Mouse (Mus musculus): ENCODE data around the gene Smok2a. TPM values are rescaled to one million over a fixed set of nuclear protein-coding genes. Genes with fewer than 3 reads are reported as not detected.
"Not testable (repeated sequence)": the region's sequence is repeated elsewhere in the genome, so short reads cannot be mapped to it uniquely, and the experiment has no call there.

Gene Smok2a
- polyA plus RNA-seq, 1 experiment from 2014 or later = not detected

DNA sequence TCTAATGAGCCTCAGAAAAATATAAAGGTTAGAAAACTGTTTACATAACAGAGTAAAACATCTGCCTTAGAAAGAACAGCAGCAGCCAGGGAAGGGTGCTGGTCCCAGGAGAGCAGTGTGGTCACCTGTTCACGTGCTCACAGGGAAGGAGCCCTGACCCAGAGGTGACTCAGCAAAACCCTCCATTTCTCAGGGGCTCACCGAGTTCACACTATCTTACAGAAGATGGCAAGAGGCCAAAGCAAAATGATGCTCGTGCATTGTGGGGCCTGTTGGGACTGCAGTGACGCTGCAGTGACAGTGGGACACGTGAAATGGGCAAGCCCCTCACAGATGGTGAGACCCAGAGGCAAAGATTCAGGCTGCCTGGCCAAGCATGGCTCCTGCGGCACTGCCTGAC lies 33.4 kb upstream of the Smok2a start:
- H3K9me3 ChIP-seq (ENCODE audit: control insufficient read depth, low read length); ATAC-seq (ENCODE audit: low read depth); H3K4me2 ChIP-seq (ENCODE audit: low read depth, low read length); H3K36me3 ChIP-seq (ENCODE audit: control insufficient read depth, insufficient read depth, low read length); H3K4me1 ChIP-seq (ENCODE audit: control insufficient read depth, insufficient read depth, low read length); H3K27me3 ChIP-seq (ENCODE audit: control insufficient read depth, insufficient read depth, low read length); H3K9ac ChIP-seq (replicated peaks; ENCODE audit: low read depth, low read length); H3K27ac ChIP-seq (ENCODE audit: low read depth, low read length); H3K4me3 ChIP-seq (ENCODE audit: low read depth, low read length): not testable (repeated sequence)
- 71% methylated on average over 6 of the region's 6 CpGs for WGBS

DNA sequence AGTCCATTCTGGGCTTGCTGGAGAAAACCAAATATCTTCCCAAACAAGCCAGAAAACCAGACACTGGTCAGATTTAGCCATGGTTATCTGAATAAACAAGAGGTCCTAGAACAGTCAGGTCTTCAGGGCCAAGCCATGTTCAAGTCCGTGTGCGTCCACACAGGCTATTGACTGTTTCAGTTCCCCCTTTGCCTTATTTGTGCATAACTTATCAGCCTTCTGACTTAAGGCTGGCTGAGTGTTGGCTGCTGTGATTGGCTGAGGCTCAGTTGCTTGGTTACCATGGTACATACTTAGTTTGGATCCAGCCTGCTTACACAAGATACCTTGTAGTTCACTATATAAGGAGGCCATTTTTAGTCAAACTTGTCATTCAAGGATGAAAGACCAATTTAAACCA lies 32.1 kb upstream of the Smok2a start:
- not testable (repeated sequence) for H3K27me3 ChIP-seq (ENCODE audit: control insufficient read depth, insufficient read depth, low read length); H3K9me3 ChIP-seq (ENCODE audit: control insufficient read depth, low read length); H3K4me2 ChIP-seq (ENCODE audit: low read depth, low read length); ATAC-seq (ENCODE audit: low read depth); H3K4me3 ChIP-seq (ENCODE audit: low read depth, low read length); H3K27ac ChIP-seq (ENCODE audit: low read depth, low read length); H3K4me1 ChIP-seq (ENCODE audit: control insufficient read depth, insufficient read depth, low read length); H3K36me3 ChIP-seq (ENCODE audit: control insufficient read depth, insufficient read depth, low read length); H3K9ac ChIP-seq (replicated peaks; ENCODE audit: low read depth, low read length)
- 94% methylated on average over 2 of the region's 2 CpGs for WGBS

DNA sequence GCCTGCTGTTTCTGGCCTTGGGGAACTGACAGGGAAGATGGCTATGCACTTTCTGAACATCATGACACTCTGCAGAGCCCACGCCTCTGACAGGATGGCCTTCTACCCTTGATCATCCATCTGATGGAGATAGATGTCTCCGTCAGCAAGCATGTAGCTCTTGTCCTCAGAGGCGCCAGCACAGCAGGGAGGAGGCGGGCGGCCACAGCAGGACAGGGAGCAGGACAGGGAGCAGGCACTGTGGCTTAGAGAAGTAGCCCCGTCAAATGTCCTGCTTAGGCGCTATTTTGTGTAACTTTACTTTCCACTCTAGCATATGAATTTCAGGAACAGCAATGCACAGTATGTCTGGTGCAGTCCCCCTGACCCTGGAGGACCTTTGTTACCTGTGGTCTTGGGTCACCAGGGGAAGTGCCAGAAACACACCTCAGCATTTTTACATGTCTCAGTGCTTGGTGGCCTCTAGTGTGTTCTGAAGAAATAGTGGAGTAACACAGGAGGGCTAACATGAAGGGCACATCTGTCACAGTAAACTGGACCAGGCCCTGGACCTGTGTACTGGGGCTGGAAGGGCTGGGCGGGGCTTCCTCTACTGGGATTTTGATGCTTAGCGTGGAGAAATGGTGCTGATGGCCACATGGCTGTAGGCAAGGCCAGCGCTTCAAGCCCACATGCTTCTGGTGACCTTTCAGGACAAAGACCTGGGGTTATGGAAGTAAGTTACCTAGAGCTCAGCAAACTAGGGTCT lies 30.0 kb upstream of the Smok2a start:
- H3K4me1 ChIP-seq (ENCODE audit: control insufficient read depth, insufficient read depth, low read length); H3K4me2 ChIP-seq (ENCODE audit: low read depth, low read length); H3K36me3 ChIP-seq (ENCODE audit: control insufficient read depth, insufficient read depth, low read length); H3K9me3 ChIP-seq (ENCODE audit: control insufficient read depth, low read length); H3K27ac ChIP-seq (ENCODE audit: low read depth, low read length); H3K9ac ChIP-seq (replicated peaks; ENCODE audit: low read depth, low read length); ATAC-seq (ENCODE audit: low read depth); H3K4me3 ChIP-seq (ENCODE audit: low read depth, low read length); H3K27me3 ChIP-seq (ENCODE audit: control insufficient read depth, insufficient read depth, low read length): not testable (repeated sequence)
- WGBS = 90% methylated on average over 10 of the region's 10 CpGs

DNA sequence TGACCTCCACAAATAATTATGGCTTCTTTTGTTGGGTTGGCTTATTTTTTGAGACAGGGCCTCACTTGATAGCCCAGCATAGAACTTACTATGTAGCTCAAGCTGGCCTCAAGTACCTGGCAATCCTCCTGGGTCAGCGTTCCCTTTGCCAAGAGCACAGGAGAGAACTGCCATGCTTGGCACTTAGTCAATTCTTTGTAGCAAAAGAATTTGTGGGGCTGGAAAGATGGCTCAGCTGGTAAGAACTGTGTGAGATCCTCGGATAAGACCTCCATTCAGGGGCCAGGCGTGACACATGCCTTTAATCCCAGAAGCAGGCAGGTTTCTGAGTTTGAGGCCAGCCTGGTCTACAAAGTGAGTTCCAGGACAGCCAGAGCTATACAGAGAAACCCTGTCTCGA lies 24.5 kb upstream of the Smok2a start:
- H3K9me3 ChIP-seq (ENCODE audit: control insufficient read depth, low read length) = peaks cover 14% of the 10 kb centered on the region
- H3K4me1 ChIP-seq (ENCODE audit: control insufficient read depth, insufficient read depth, low read length); ATAC-seq (ENCODE audit: low read depth); H3K27me3 ChIP-seq (ENCODE audit: control insufficient read depth, insufficient read depth, low read length); H3K9ac ChIP-seq (replicated peaks; ENCODE audit: low read depth, low read length); H3K4me3 ChIP-seq (ENCODE audit: low read depth, low read length); H3K4me2 ChIP-seq (ENCODE audit: low read depth, low read length); H3K36me3 ChIP-seq (ENCODE audit: control insufficient read depth, insufficient read depth, low read length); H3K27ac ChIP-seq (ENCODE audit: low read depth, low read length): not testable (repeated sequence)
- WGBS = 69% methylated on average over 4 of the region's 4 CpGs

DNA sequence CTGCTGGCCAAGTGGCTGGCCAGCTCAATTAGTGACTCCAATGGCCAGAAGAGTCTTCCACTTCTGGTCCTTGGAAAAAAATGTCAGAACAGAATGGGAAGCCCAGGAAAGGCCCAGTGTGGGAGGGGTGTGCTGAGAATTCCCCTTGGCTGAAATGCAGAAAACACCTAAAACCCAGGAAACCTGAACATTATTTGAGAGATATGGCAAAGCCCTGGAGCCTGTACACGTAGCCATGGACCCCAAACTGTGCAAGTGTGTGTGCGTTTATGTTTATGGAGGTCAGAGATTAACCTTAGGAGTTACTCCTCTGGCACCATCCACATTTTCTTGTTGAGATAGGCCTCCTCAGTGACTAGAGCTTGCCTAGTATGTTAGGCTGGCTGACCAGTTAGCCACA lies 22.2 kb upstream of the Smok2a start:
- not testable (repeated sequence) for H3K36me3 ChIP-seq (ENCODE audit: control insufficient read depth, insufficient read depth, low read length); H3K27me3 ChIP-seq (ENCODE audit: control insufficient read depth, insufficient read depth, low read length); ATAC-seq (ENCODE audit: low read depth); H3K4me3 ChIP-seq (ENCODE audit: low read depth, low read length); H3K4me2 ChIP-seq (ENCODE audit: low read depth, low read length); H3K9ac ChIP-seq (replicated peaks; ENCODE audit: low read depth, low read length); H3K4me1 ChIP-seq (ENCODE audit: control insufficient read depth, insufficient read depth, low read length); H3K27ac ChIP-seq (ENCODE audit: low read depth, low read length)
- WGBS = 84% methylated on average over 2 of the region's 2 CpGs
- peaks cover 14% of the 10 kb centered on the region for H3K9me3 ChIP-seq (ENCODE audit: control insufficient read depth, low read length)

DNA sequence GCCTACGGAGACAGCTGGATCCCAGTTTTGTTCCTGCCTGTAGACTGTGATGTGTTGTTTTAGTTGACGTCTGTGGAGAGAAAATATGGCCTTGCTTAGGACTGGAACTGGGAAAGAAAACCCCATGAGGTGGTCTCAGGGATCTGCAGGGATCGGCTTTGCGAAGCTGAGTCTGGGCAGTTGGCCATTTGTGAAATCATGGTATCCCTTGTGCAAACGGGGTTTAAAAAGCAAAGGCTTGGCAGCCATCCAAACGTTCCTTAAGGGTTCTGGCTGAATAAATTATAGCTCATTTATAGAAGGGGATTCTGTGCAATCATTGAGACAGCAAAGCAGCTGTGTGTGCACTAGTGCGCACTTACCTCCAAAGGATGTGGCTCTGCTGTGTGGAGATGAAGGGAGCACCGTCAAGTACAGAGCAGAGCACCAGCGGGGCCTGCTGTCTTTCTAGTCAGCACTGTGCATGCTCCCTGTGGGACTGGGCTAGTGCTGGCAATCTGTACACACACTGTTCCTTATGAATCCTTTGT lies 21.0 kb upstream of the Smok2a start:
- H3K27me3 ChIP-seq (ENCODE audit: control insufficient read depth, insufficient read depth, low read length); H3K9ac ChIP-seq (replicated peaks; ENCODE audit: low read depth, low read length); H3K27ac ChIP-seq (ENCODE audit: low read depth, low read length); H3K4me2 ChIP-seq (ENCODE audit: low read depth, low read length); H3K4me3 ChIP-seq (ENCODE audit: low read depth, low read length); H3K4me1 ChIP-seq (ENCODE audit: control insufficient read depth, insufficient read depth, low read length); H3K36me3 ChIP-seq (ENCODE audit: control insufficient read depth, insufficient read depth, low read length): not testable (repeated sequence)
- H3K9me3 ChIP-seq (ENCODE audit: control insufficient read depth, low read length) = peaks cover 14% of the 10 kb centered on the region
- ATAC-seq (ENCODE audit: low read depth) = peak; percentile 68
- WGBS = 76% methylated on average over 8 of the region's 9 CpGs

DNA sequence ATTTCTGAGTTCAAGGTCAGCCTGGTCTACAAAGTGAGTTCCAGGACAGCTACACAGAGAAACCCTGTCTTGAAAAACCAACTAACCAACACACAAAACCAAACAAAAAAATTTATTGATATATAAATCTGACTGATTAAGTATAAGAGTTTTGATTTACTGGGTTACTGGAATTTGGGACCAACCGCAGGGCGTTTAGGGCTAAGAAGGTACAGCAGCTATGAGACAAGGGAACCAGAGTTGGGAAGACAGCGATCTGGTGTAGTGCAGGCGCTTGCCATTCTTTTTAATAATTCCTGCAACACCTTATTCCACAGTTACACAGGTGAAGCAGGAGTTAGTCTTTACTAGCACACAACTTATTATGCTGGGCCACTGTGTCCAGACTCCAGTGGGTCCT lies 19.4 kb upstream of the Smok2a start:
- H3K4me3 ChIP-seq (ENCODE audit: low read depth, low read length); H3K36me3 ChIP-seq (ENCODE audit: control insufficient read depth, insufficient read depth, low read length); H3K9me3 ChIP-seq (ENCODE audit: control insufficient read depth, low read length); H3K4me2 ChIP-seq (ENCODE audit: low read depth, low read length); H3K27me3 ChIP-seq (ENCODE audit: control insufficient read depth, insufficient read depth, low read length); H3K27ac ChIP-seq (ENCODE audit: low read depth, low read length); H3K4me1 ChIP-seq (ENCODE audit: control insufficient read depth, insufficient read depth, low read length); H3K9ac ChIP-seq (replicated peaks; ENCODE audit: low read depth, low read length); ATAC-seq (ENCODE audit: low read depth): not testable (repeated sequence)
- WGBS = 88% methylated on average over 4 of the region's 4 CpGs

DNA sequence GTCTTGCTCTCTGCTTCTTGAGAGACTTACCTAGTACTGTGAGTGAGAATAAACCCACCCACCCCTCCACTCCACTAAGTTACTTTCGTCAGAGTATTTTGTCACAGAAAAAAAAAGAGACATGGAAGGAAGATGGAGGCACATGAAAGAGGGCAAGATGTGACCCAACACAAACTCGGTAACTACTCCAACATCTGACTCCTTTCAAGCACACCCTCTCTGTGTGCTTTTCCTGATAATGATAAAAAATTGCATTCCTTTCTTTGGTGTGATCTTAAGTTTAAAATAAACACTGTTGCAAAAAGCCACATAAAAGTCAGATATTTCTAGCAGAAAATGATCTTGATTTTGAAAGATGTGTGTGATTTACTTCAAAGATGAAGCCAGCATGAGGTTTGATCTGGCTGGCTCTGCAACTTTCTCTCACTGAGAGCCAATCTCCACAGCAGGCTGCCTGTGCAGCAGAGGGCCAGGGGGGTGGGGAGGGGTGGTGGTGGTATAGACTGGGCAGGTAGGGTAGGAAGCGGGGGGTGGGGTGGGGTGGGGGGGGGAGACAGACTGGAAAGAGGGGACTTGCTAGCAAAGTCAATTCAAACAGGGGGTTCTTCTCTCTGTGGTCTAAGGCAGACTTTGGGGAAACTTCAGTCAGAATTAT lies 18.4 kb upstream of the Smok2a start:
- not testable (repeated sequence) for H3K9ac ChIP-seq (replicated peaks; ENCODE audit: low read depth, low read length); ATAC-seq (ENCODE audit: low read depth); H3K27ac ChIP-seq (ENCODE audit: low read depth, low read length); H3K27me3 ChIP-seq (ENCODE audit: control insufficient read depth, insufficient read depth, low read length); H3K4me1 ChIP-seq (ENCODE audit: control insufficient read depth, insufficient read depth, low read length); H3K4me3 ChIP-seq (ENCODE audit: low read depth, low read length); H3K36me3 ChIP-seq (ENCODE audit: control insufficient read depth, insufficient read depth, low read length); H3K4me2 ChIP-seq (ENCODE audit: low read depth, low read length)
- WGBS = 77% methylated on average over 2 of the region's 3 CpGs
- peaks cover 11% of the 10 kb centered on the region; the same call in 1 of the 2 replicates for H3K9me3 ChIP-seq (ENCODE audit: control insufficient read depth, low read length)

DNA sequence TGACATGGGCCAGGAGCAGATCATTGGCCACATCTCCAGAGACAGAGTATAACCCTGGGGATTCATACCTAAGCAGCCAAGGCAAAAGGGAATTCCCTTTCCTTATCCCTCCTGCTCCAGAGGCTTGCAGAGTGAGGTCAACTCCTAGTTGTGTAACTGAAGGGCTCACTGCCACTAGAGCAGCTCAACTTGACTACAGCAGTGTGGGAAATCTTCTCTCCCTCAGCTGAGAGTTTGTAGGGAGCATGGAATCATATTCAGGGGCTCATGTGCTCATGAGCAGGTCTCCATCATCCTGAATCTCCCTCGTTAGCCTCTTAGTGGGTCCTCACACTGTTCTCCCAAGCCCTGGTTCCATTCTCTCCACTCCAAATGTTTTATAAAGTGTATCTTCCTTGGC lies 15.7 kb upstream of the Smok2a start:
- H3K4me2 ChIP-seq (ENCODE audit: low read depth, low read length); ATAC-seq (ENCODE audit: low read depth); H3K4me1 ChIP-seq (ENCODE audit: control insufficient read depth, insufficient read depth, low read length); H3K4me3 ChIP-seq (ENCODE audit: low read depth, low read length); H3K27ac ChIP-seq (ENCODE audit: low read depth, low read length); H3K9ac ChIP-seq (replicated peaks; ENCODE audit: low read depth, low read length); H3K27me3 ChIP-seq (ENCODE audit: control insufficient read depth, insufficient read depth, low read length); H3K36me3 ChIP-seq (ENCODE audit: control insufficient read depth, insufficient read depth, low read length): not testable (repeated sequence)
- WGBS = 79% methylated on average over 1 of the region's 1 CpGs
- H3K9me3 ChIP-seq (ENCODE audit: control insufficient read depth, low read length) = peaks cover 20% of the 10 kb centered on the region
